In the genomic region with DNA sequence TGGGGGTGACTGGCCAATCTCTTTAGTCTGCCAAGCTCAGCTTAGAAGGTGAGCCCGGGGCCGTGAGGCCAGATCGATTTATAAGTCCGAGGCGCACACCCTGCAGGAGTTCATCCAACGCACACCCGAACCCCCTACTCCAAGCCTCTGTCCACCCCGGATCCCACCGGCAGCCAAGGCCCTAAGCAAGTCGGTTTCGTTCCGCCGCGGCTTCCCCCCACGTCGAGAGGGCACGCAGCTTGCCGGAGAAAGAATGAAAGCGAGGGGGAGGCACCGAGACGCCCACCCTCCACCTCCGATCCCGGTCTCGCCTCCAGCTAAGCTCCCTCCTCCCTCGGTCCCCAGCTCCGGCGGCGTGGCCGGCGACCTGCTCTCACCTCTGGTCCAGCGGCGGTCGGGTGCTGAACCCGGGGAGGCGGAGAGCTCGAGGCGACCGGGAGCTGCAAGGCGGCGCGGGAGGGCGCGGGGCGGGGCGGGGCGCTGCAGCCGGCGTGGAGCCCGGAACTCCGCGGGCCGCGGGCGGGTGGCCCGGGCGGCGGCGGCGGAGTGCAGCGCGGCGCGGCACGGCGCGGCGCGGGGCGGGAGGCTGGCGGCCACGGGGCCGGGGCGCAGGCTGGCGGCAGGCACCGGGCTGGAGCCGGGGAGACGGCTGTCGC, we compare ENCODE assay signal across 8 mouse cellular contexts. TPM values are rescaled to one million over a fixed set of nuclear protein-coding genes. Genes with fewer than 3 reads are reported as not detected.
DNase-seq lines count a peak whose midpoint lies in the region; ATAC-seq and TF ChIP-seq lines count a peak whose summit lies in the region.

No protein-coding gene starts in this region.

- intact Hi-C loops in heart, postnatal 25 days (cut with DNase I) = loop anchor here (1.0 to 5.0 kb wide), 3 partner anchors 34 to 101 kb away; no protein-coding TSS in a partner anchor

- peak; percentile 65 for ATAC-seq in forebrain, embryonic 16.5 days

- 1% methylated on average over 71 of the region's 78 CpGs for WGBS in forebrain, embryonic 16.5 days
- WGBS in lung, adult 2 months = 2% methylated on average over 72 of the region's 78 CpGs
- 9% methylated on average over 78 of the region's 78 CpGs for WGBS in olfactory bulb, adult 2 months

- no peaks in the 10 kb centered on the region for H3K36me3 ChIP-seq in forebrain, embryonic 16.5 days (ENCODE audit: control insufficient read depth, insufficient read depth)

- H3K9me3 ChIP-seq in forebrain, embryonic 16.5 days (ENCODE audit: control insufficient read depth, low read length) = no peaks in the 10 kb centered on the region

- no peaks in the 10 kb centered on the region for H3K27me3 ChIP-seq in forebrain, embryonic 16.5 days (replicated peaks; ENCODE audit: control insufficient read depth, insufficient read depth, low read length)

- peak; percentile 60 for DNase-seq in CD4-positive, CD25-positive, alpha-beta regulatory T cell, adult 2 months (ENCODE audit: low read depth, low spot score)
- DNase-seq in brain, embryonic 14.5 days (ENCODE audit: low read depth) = peak; percentile 74
- peak; percentile 46 for DNase-seq in heart, postnatal 25 days (ENCODE audit: low spot score)
- peak; percentile 55 to 60 for DNase-seq in layer of hippocampus, adult 18-20 months (ENCODE audit: low spot score in 2 of 2)
- peak; percentile 69 for DNase-seq in lung, adult 2 months
- DNase-seq in thymus, postnatal 10 days (ENCODE audit: low spot score in 2 of 2) = peak; percentile 37 to 45

- H3K4me1 ChIP-seq in forebrain, embryonic 16.5 days (replicated peaks; ENCODE audit: control insufficient read depth, insufficient read depth, low read length) = peaks cover 40% of the 10 kb centered on the region
- peaks cover 22% of the 10 kb centered on the region for H3K4me1 ChIP-seq in lung, adult 2 months (ENCODE audit: control insufficient read depth, insufficient read depth, low read length)
- H3K4me1 ChIP-seq in olfactory bulb, adult 2 months (ENCODE audit: control insufficient read depth, insufficient read depth, low read length) = peaks cover 10% of the 10 kb centered on the region

- H3K9ac ChIP-seq in forebrain, embryonic 16.5 days (replicated peaks; ENCODE audit: low read depth, low read length) = peak overlapping the region; percentile 97

- TF ChIP-seq POLR2A in brain, embryonic 14.5 days (IDR thresholded peaks at IDR 0.05; ENCODE audit: borderline replicate concordance, extremely low read depth, insufficient read depth, insufficient read length, poor library complexity, severe bottlenecking) = no peak
- no peak for TF ChIP-seq POLR2A in lung, adult 2 months (IDR thresholded peaks at IDR 0.05; ENCODE audit: borderline replicate concordance, extremely low read depth, low read depth, low read length)
- no peak for TF ChIP-seq POLR2A in olfactory bulb, adult 2 months (IDR thresholded peaks at IDR 0.05; ENCODE audit: insufficient read depth, low read depth, low read length)

- peak overlapping the region; percentile 51 for H3K4me2 ChIP-seq in forebrain, embryonic 16.5 days (ENCODE audit: low read length)

- peak overlapping the region; percentile 98 for H3K27ac ChIP-seq in forebrain, embryonic 16.5 days (ENCODE audit: low read length)
- H3K27ac ChIP-seq in olfactory bulb, adult 2 months (ENCODE audit: insufficient read depth, low read depth, low read length) = peak overlapping the region; percentile 80

- no peak for TF ChIP-seq CTCF in brain, embryonic 14.5 days (IDR thresholded peaks at IDR 0.05; ENCODE audit: borderline replicate concordance, extremely low read depth, insufficient read depth, insufficient read length)
- no peak for TF ChIP-seq CTCF in lung, adult 2 months (IDR thresholded peaks at IDR 0.05; ENCODE audit: insufficient read depth, low read length)
- TF ChIP-seq CTCF in olfactory bulb, adult 2 months (IDR thresholded peaks at IDR 0.05; ENCODE audit: insufficient read depth, low read depth, low read length) = no peak

- peak overlapping the region; percentile 94 for H3K4me3 ChIP-seq in forebrain, embryonic 16.5 days (replicated peaks; ENCODE audit: low read length)
- H3K4me3 ChIP-seq in lung, adult 2 months (replicated peaks; ENCODE audit: extremely low read depth, low read depth, low read length) = peak overlapping the region; percentile 100
- peak overlapping the region; percentile 80 for H3K4me3 ChIP-seq in olfactory bulb, adult 2 months (ENCODE audit: insufficient read depth, low read depth, low read length)

RNA-seq across cellular contexts. Expression of gene Acvr1, which starts 0.4 kb away (rescaled TPM):
- polyA plus RNA-seq in brain, embryonic 14.5 days (2012; rRNA removed) = 14.4 and 19.9 TPM in 2 replicates
- 7.4 and 9.8 TPM in 2 replicates for polyA plus RNA-seq in forebrain, embryonic 16.5 days (2015; fragmentation: Nextera tagmentation; extraction: Ambion mirVana)
- total RNA-seq in heart, postnatal 25 days (2021) = 10 to 100 TPM; 16.0 to 19.5 TPM
- 10 to 100 TPM; 43.3 to 45.7 TPM for total RNA-seq in layer of hippocampus, adult 18-20 months (2021)
- polyA plus RNA-seq in lung, adult 2 months (2012; rRNA removed) = 5.0 and 9.7 TPM in 2 replicates
- polyA plus RNA-seq in olfactory bulb, adult 2 months (2012; ENCODE audit: insufficient read depth, insufficient read length, low replicate concordance, missing spikeins) = not detected in 2 replicates

RNA-seq across cellular contexts. Expression of gene Upp2, which starts 0.6 kb away (rescaled TPM):
- polyA plus RNA-seq in brain, embryonic 14.5 days (2012; rRNA removed) = 13.5 and 15.5 TPM in 2 replicates
- 11.7 and 16.8 TPM in 2 replicates for polyA plus RNA-seq in forebrain, embryonic 16.5 days (2015; fragmentation: Nextera tagmentation; extraction: Ambion mirVana)
- total RNA-seq in heart, postnatal 25 days (2021) = 1 to 10 TPM; 3.1 to 3.8 TPM
- total RNA-seq in layer of hippocampus, adult 18-20 months (2021) = 10 to 100 TPM; 31.9 to 35.6 TPM
- polyA plus RNA-seq in lung, adult 2 months (2012; rRNA removed) = 4.8 and 7.6 TPM in 2 replicates
- polyA plus RNA-seq in olfactory bulb, adult 2 months (2012; ENCODE audit: insufficient read depth, insufficient read length, low replicate concordance, missing spikeins) = not detected in 2 replicates

Comparison
In these comparisons a context has a peak if more than half of its experiments do, and no peak if none do; other contexts are left out.
1. Peak in every context shown above with its lines: DNase-seq, ATAC-seq, H3K4me3 ChIP-seq and H3K27ac ChIP-seq.